Mouse (Mus musculus): ENCODE measurements around the gene Gadd45g. TPM values are rescaled to one million over a fixed set of nuclear protein-coding genes. Genes with fewer than 3 reads are reported as not detected.

Gene Gadd45g
- polyA plus RNA-seq, 1 experiment from 2014 or later: 33.0 TPM

DNA sequence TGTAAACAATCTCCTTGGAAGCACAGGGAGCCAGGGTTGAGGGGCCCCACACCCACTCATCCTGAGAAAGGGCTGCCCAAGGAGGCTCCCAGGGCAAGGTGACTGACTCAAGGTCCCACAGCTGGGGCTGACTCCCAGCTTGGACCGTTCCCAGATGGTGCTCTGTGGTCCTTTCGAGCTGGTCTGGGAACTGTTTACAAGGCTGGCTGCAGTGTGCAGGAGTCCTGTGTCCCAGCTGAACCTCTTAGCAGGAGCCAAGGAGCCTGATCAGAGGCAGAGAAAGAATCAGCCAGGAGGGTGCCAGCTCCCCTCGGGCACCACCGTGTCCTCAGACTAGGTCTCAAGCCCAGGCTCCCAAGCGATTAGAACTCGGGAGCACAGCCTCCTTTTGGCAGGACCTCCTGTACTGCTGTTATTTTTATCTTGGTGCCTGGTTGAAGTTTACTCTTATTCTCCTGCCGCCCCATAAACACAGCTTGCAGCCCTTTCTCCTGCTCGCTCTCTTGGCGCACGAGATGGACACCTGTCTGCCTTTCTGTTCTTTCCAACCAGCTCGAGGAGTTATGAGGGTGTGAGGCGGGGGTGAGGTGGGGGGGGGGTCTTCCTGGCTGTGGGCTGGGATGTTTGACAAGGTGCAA, 22.1 kb downstream of the Gadd45g start:
- Histone ChIP-seq H3K36me3 (ENCODE audit: control insufficient read depth, insufficient read depth, low read length) (no peaks in the 10 kb centered on the region), H3K27ac (ENCODE audit: low read depth) (peak overlapping the region; percentile 43), H3K27me3 (replicated peaks; ENCODE audit: control insufficient read depth, insufficient read depth, low read length) (no peaks in the 10 kb centered on the region), H3K4me1 (replicated peaks; ENCODE audit: control insufficient read depth, insufficient read depth, low read length) (peaks cover 13% of the 10 kb centered on the region), H3K4me3 (ENCODE audit: low read depth, low read length) (no peak overlapping the region), H3K9ac (ENCODE audit: low read length) (no peak overlapping the region), H3K9me3 (ENCODE audit: control insufficient read depth, low read length) (no peaks in the 10 kb centered on the region), H3K4me2 (ENCODE audit: low read length) (no peak overlapping the region)
- no peak for ATAC-seq (replicated peaks; ENCODE audit: low FRiP score, low TSS enrichment, low read depth)
- no peak for DNase-seq (ENCODE audit: low spot score)
- WGBS: 25% methylated on average over 12 of the region's 12 CpGs

DNA sequence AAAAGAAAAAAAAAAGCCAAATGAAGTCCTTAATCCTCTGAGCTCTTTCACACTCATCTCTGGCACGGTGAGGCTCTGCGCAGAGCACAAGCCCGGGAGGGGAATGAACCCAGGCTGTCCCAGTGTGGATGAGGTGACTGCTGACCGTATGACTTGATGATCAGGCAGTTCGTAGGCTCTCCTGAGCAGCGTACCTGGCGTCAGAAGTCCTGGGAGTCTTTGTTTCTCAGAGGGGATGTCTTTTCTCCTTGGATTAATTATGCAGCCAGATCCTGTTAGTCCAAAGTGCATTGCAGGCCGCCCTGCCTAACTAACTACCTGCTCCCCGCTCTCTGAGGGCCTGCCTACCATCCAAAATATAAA, 22.6 kb downstream of the Gadd45g start:
- ATAC-seq (replicated peaks; ENCODE audit: low FRiP score, low TSS enrichment, low read depth) (no peak), DNase-seq (ENCODE audit: low spot score) (no peak)
- H3K27me3 ChIP-seq (replicated peaks; ENCODE audit: control insufficient read depth, insufficient read depth, low read length): no peaks in the 10 kb centered on the region
- no peaks in the 10 kb centered on the region for H3K36me3 ChIP-seq (ENCODE audit: control insufficient read depth, insufficient read depth, low read length)
- no peak overlapping the region for H3K9ac ChIP-seq (ENCODE audit: low read length)
- no peaks in the 10 kb centered on the region for H3K9me3 ChIP-seq (ENCODE audit: control insufficient read depth, low read length)
- peaks cover 13% of the 10 kb centered on the region for H3K4me1 ChIP-seq (replicated peaks; ENCODE audit: control insufficient read depth, insufficient read depth, low read length)
- H3K27ac ChIP-seq (ENCODE audit: low read depth): no peak overlapping the region
- 76% methylated on average over 9 of the region's 9 CpGs for WGBS
- no peak overlapping the region for H3K4me2 ChIP-seq (ENCODE audit: low read length)
- no peak overlapping the region for H3K4me3 ChIP-seq (ENCODE audit: low read depth, low read length)

DNA sequence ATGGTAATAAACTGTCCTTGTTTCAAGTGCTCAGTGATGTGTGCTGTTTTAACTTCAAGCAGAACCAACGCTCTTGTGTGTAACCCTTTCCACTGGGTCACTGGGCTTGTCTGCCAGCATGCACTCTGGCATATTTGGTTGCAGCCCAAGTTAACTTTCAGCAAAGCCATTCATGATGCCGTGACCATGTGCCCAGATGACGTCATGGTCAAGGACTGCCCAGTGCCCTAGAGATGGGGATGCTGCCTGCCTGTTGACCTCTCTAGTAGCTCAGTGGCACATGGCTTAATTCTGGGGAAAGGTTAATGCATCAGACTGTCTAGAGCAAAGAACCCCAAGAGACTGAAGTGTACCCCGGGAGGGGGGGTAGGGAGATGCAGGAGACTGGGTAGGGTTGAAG, 24.7 kb downstream of the Gadd45g start:
- Histone ChIP-seq H3K27me3 (replicated peaks; ENCODE audit: control insufficient read depth, insufficient read depth, low read length) (no peaks in the 10 kb centered on the region), H3K4me3 (ENCODE audit: low read depth, low read length) (no peak overlapping the region), H3K4me2 (ENCODE audit: low read length) (no peak overlapping the region), H3K9me3 (ENCODE audit: control insufficient read depth, low read length) (no peaks in the 10 kb centered on the region), H3K4me1 (replicated peaks; ENCODE audit: control insufficient read depth, insufficient read depth, low read length) (peaks cover 13% of the 10 kb centered on the region), H3K36me3 (ENCODE audit: control insufficient read depth, insufficient read depth, low read length) (no peaks in the 10 kb centered on the region), H3K27ac (ENCODE audit: low read depth) (no peak overlapping the region), H3K9ac (ENCODE audit: low read length) (no peak overlapping the region)
- 86% methylated on average over 4 of the region's 4 CpGs for WGBS
- DNase-seq (ENCODE audit: low spot score) (no peak), ATAC-seq (replicated peaks; ENCODE audit: low FRiP score, low TSS enrichment, low read depth) (no peak)

DNA sequence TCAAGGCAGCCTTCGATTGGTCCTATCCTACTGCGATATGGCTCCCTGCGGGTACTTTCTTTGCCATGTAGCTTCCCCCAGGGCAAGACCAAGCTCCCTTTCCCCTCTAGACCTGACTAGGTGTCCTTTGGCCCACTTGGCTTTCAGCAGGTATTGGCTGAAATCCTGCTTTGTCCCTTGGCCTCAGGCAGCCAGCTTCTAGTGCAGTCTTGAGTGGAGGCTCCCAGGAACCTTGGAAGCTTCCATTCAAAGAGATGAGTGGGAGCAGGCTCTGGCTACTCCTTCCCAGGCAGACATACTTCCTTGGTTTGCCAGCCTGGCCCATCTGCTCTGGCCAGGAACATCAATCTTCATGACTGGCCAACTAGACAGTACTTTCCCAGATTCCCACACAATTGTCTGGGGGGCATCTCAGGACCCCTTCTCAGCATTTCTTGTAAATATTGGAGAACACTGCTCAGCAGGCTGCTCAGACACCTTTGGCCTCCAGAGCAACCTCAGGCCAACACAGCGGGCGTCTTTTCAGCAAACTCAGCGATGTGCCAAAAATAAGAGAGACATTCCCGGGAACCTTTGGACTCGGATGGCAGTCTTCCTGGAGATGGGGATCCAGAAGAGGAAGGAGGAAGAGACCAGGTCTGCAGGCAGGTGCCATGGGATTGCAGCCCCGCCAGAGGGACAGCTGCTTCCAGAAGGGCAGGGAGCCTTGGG, 25.9 kb downstream of the Gadd45g start:
- DNase-seq (ENCODE audit: low spot score) (no peak), ATAC-seq (replicated peaks; ENCODE audit: low FRiP score, low TSS enrichment, low read depth) (no peak)
- WGBS: 92% methylated on average over 9 of the region's 9 CpGs
- no peak overlapping the region for H3K4me3 ChIP-seq (ENCODE audit: low read depth, low read length)
- no peak overlapping the region for H3K4me2 ChIP-seq (ENCODE audit: low read length)
- H3K27me3 ChIP-seq (replicated peaks; ENCODE audit: control insufficient read depth, insufficient read depth, low read length): no peaks in the 10 kb centered on the region
- peaks cover 13% of the 10 kb centered on the region for H3K4me1 ChIP-seq (replicated peaks; ENCODE audit: control insufficient read depth, insufficient read depth, low read length)
- no peaks in the 10 kb centered on the region for H3K9me3 ChIP-seq (ENCODE audit: control insufficient read depth, low read length)
- H3K36me3 ChIP-seq (ENCODE audit: control insufficient read depth, insufficient read depth, low read length): no peaks in the 10 kb centered on the region
- no peak overlapping the region for H3K27ac ChIP-seq (ENCODE audit: low read depth)
- no peak overlapping the region for H3K9ac ChIP-seq (ENCODE audit: low read length)

DNA sequence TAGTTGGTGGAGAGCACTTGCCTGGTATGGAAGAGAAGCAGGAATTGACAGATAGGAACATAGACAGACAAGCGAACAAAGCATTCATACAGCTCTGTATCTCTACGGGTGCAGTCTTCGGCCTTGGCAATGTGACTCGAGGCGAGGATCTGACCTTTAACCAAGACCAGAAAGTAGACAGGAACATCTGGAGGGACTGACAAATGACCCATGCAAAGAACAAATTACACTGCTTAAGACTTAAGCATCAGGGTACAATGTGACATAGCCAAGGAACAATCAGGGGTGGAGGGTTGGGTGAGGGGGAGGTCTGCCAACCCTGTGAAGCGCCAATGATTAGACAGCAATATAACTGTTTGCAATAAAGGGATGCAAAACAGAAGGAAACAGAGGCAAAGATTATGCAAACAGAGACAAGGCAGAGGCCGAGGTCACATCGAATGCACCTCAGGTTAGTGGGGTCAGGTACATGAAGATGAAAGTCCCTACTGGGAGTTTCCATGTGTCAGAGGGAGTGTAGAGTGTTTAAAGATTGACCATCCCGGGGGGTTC, 26.6 kb downstream of the Gadd45g start:
- H3K36me3 ChIP-seq (ENCODE audit: control insufficient read depth, insufficient read depth, low read length): no peaks in the 10 kb centered on the region
- no peak overlapping the region for H3K4me3 ChIP-seq (ENCODE audit: low read depth, low read length)
- no peak overlapping the region for H3K27ac ChIP-seq (ENCODE audit: low read depth)
- DNase-seq (ENCODE audit: low spot score) (no peak), ATAC-seq (replicated peaks; ENCODE audit: low FRiP score, low TSS enrichment, low read depth) (no peak)
- H3K27me3 ChIP-seq (replicated peaks; ENCODE audit: control insufficient read depth, insufficient read depth, low read length): no peaks in the 10 kb centered on the region
- H3K9me3 ChIP-seq (ENCODE audit: control insufficient read depth, low read length): no peaks in the 10 kb centered on the region
- H3K4me2 ChIP-seq (ENCODE audit: low read length): no peak overlapping the region
- WGBS: 74% methylated on average over 9 of the region's 9 CpGs
- no peak overlapping the region for H3K9ac ChIP-seq (ENCODE audit: low read length)
- H3K4me1 ChIP-seq (replicated peaks; ENCODE audit: control insufficient read depth, insufficient read depth, low read length): peaks cover 12% of the 10 kb centered on the region

DNA sequence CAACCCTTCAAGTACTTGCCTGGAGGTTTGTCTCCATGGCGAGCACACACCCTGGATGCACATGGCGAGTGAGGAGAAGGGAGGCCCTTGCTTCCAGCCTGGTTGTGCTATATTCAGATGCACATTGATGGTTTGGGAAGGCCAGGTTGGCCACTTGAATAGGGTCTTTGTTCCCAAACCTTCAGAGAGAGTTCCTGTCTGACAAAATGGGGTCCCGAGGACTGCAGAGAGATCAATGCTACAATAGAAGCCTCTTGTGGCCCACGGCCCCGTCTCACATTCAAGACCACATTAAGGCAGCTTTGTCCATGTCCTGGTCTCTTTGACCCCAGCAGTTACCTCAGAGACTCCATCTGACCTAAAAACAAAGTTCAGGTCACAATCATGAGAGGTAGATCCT, 27.3 kb downstream of the Gadd45g start:
- no peak for ATAC-seq (replicated peaks; ENCODE audit: low FRiP score, low TSS enrichment, low read depth)
- Histone ChIP-seq H3K9ac (ENCODE audit: low read length) (no peak overlapping the region), H3K4me1 (replicated peaks; ENCODE audit: control insufficient read depth, insufficient read depth, low read length) (peaks cover 5% of the 10 kb centered on the region; the same call in 1 of the 2 replicates), H3K36me3 (ENCODE audit: control insufficient read depth, insufficient read depth, low read length) (no peaks in the 10 kb centered on the region), H3K27ac (ENCODE audit: low read depth) (no peak overlapping the region), H3K4me3 (ENCODE audit: low read depth, low read length) (no peak overlapping the region), H3K9me3 (ENCODE audit: control insufficient read depth, low read length) (no peaks in the 10 kb centered on the region), H3K4me2 (ENCODE audit: low read length) (no peak overlapping the region), H3K27me3 (replicated peaks; ENCODE audit: control insufficient read depth, insufficient read depth, low read length) (no peaks in the 10 kb centered on the region)
- 90% methylated on average over 5 of the region's 5 CpGs for WGBS
- no peak for DNase-seq (ENCODE audit: low spot score)

DNA sequence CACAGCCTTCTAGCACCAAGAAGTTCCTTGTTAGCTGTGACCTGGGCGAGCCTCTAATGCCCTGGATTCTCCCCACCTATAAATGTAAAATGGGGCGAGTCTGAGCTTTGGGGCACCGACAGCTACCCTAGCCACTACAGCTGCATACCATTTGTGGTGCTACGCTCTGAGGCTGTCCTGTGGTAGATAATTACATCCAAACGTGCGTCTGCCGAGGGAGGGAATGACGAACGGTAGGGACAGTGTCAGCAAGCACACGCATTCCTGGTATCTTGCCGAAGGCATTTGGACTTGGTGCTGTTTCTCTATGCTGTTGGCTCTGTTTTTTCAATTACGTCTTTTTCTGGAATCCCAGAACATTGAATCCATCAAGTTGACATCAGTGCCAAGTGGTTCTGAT, 29.7 kb downstream of the Gadd45g start:
- no peaks in the 10 kb centered on the region for H3K36me3 ChIP-seq (ENCODE audit: control insufficient read depth, insufficient read depth, low read length)
- H3K4me2 ChIP-seq (ENCODE audit: low read length): no peak overlapping the region
- no peak overlapping the region for H3K4me3 ChIP-seq (ENCODE audit: low read depth, low read length)
- no peak overlapping the region for H3K27ac ChIP-seq (ENCODE audit: low read depth)
- DNase-seq (ENCODE audit: low spot score) (no peak), ATAC-seq (replicated peaks; ENCODE audit: low FRiP score, low TSS enrichment, low read depth) (no peak)
- H3K27me3 ChIP-seq (replicated peaks; ENCODE audit: control insufficient read depth, insufficient read depth, low read length): no peaks in the 10 kb centered on the region
- H3K4me1 ChIP-seq (replicated peaks; ENCODE audit: control insufficient read depth, insufficient read depth, low read length): no peaks in the 10 kb centered on the region
- no peaks in the 10 kb centered on the region for H3K9me3 ChIP-seq (ENCODE audit: control insufficient read depth, low read length)
- no peak overlapping the region for H3K9ac ChIP-seq (ENCODE audit: low read length)
- 65% methylated on average over 12 of the region's 12 CpGs for WGBS

DNA sequence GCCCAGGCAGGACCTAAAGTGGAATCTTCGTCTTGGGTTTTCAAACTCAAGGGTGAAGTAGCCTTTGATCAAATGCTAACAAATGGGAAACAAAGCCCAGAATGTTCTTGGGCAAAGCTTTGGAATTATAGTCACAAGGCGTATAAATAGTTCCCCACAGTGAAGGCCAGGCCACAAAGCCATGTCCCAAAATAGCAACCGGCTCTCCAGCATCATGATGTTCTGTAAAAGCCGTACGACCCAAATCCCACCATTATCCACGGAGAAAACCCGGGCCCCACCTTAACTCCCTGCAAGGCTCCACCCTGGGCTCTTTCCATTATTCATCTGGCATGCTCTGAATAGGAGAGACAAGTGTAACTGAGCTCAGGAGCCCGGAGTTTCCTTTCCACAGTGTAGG, 32.3 kb downstream of the Gadd45g start:
- DNase-seq (ENCODE audit: low spot score): no peak
- Histone ChIP-seq H3K4me1 (replicated peaks; ENCODE audit: control insufficient read depth, insufficient read depth, low read length) (peaks cover 2% of the 10 kb centered on the region; the same call in 1 of the 2 replicates), H3K27ac (ENCODE audit: low read depth) (no peak overlapping the region), H3K4me3 (ENCODE audit: low read depth, low read length) (no peak overlapping the region), H3K36me3 (ENCODE audit: control insufficient read depth, insufficient read depth, low read length) (no peaks in the 10 kb centered on the region), H3K9me3 (ENCODE audit: control insufficient read depth, low read length) (no peaks in the 10 kb centered on the region), H3K27me3 (replicated peaks; ENCODE audit: control insufficient read depth, insufficient read depth, low read length) (no peaks in the 10 kb centered on the region), H3K4me2 (ENCODE audit: low read length) (no peak overlapping the region), H3K9ac (ENCODE audit: low read length) (no peak overlapping the region)
- no peak for ATAC-seq (replicated peaks; ENCODE audit: low FRiP score, low TSS enrichment, low read depth)
- WGBS: 76% methylated on average over 8 of the region's 8 CpGs

DNA sequence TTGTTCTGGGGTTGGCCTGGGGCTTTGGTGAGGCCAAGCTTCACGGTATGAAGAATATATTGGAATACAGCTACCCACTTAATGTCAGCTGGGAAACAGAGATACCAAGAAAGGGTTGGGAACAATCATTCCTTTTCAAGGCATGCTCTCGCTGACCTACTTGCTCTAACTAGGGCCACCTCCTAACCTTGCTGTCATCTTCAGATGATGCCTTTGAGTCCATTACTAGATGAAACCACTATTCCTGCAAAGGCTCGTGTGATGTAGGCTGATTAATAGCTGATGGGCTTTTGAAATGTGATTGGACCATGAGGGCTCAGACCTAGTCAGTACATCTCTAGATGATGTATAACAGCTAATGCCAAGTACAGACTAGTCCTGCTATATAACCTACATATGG, 33.1 kb downstream of the Gadd45g start:
- Histone ChIP-seq H3K27ac (ENCODE audit: low read depth) (no peak overlapping the region), H3K4me1 (replicated peaks; ENCODE audit: control insufficient read depth, insufficient read depth, low read length) (peaks cover 9% of the 10 kb centered on the region; the same call in 1 of the 2 replicates), H3K4me2 (ENCODE audit: low read length) (no peak overlapping the region), H3K4me3 (ENCODE audit: low read depth, low read length) (no peak overlapping the region), H3K27me3 (replicated peaks; ENCODE audit: control insufficient read depth, insufficient read depth, low read length) (no peaks in the 10 kb centered on the region), H3K9ac (ENCODE audit: low read length) (no peak overlapping the region), H3K36me3 (ENCODE audit: control insufficient read depth, insufficient read depth, low read length) (no peaks in the 10 kb centered on the region), H3K9me3 (ENCODE audit: control insufficient read depth, low read length) (no peaks in the 10 kb centered on the region)
- WGBS: 82% methylated on average over 3 of the region's 3 CpGs
- DNase-seq (ENCODE audit: low spot score): no peak
- ATAC-seq (replicated peaks; ENCODE audit: low FRiP score, low TSS enrichment, low read depth): no peak

Data from intestine, embryonic 14.5 days (tissue).